Mouse (Mus musculus) CD4-positive, CD25-positive, alpha-beta regulatory T cell, adult 9 weeks (primary cell): ENCODE data around the gene Cilp2. TPM values are rescaled to one million over a fixed set of nuclear protein-coding genes. Genes with fewer than 3 reads are reported as not detected.

ENCODE experiments used
- polyA plus RNA-seq: library from polyadenylated mRNA; unstranded; fragments of 100-300 nt; shearing (Covaris generic); gene quantifications from one replicate; pipeline ENCODE4 v1.2.1, GENCODE M21; 2017

Gene Cilp2
- not detected for polyA plus RNA-seq

DNA sequence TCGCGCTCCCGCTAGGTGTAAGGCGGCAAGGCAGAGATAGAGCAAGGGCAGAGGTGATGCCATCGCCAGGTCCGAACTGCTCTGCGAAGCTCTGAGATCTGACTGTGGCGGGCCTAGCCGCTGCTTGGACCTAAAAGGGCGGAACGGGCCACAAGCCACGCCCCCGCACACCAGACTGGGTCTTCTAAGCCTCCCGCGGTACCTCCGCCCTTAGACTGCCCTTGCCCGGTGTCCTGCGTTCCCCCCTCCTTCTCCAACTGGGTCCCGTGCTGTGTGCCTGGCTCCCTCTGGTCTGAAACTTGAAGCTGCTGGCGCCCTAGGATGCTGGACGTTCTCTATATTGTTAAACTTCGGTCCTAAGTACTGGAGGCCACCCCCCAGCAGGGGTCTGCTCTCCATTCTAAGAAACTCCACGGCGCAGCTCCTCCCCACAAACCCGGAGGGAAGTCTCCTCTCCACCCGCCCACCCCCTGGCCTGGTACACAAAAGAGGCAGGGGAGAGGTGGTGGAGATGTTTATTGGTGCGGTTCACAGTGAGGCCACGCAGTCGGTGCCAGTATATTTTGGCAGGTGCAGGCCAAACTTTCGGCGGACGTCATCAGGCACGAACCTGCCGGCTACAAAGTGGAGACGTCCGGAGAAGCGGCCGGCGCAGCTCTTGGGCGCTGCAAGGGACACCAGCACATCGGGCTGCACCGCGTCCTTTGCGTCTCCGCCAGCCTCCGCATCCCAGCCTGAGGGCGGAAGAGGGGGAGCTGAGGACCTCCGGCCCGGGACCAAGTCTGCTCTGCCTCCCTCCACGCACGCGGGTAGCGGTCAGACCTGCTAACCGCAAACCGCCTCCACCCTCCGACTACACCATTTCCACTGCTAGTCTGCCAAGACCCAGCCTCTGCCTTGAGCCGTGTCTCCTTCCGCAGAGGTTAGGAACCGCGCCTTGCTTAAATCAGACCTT, at the start of gene Cilp2:
TSS of gene Cilp2 (minus strand) at position 399 of the 955 bp plus-strand sequence.

DNA sequence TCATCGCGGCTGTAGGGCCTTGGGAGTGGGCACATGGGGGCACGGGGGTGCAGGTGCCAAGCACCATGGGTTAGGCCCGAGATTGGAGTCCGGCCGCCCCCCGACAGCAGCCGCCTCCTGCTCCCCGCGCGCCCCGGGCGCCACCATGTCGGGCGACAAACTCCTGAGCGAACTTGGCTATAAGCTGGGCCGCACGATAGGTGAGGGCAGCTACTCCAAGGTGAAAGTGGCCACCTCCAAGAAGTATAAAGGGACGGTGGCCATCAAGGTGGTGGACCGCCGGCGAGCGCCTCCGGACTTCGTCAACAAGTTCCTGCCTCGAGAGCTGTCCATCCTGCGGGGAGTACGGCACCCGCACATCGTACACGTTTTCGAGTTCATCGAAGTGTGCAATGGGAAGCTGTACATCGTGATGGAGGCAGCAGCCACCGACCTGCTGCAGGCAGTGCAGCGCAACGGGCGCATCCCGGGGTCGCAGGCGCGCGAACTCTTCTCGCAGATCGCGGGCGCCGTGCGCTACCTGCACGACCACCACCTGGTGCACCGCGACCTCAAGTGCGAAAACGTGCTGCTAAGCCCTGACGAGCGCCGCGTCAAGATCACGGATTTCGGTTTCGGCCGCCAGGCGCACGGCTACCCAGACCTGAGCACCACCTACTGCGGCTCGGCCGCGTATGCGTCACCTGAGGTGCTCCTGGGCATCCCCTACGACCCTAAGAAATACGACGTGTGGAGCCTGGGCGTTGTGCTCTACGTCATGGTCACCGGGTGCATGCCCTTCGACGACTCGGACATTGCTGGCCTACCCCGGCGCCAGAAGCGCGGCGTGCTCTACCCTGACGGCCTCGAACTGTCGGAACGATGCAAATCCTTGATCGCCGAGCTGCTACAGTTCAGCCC, 14.9 kb upstream of the Cilp2 start, which contains the start of the genes Tssk6, Ndufa13 and Yjefn3:
TSS of gene Tssk6 (plus strand) at position 22 of the 900 bp plus-strand sequence.
TSS of gene Ndufa13 (minus strand) at position 396 of the 900 bp plus-strand sequence.
TSS of gene Yjefn3 (minus strand) at position 550 of the 900 bp plus-strand sequence.

GRCm38 (mm10) chr8:69832298-69832853, 55.1 kb downstream of the Cilp2 start, which contains the start of gene Pbx4:
Gene Pbx4, plus strand, starts transcription at chr8:69832491.

Other genes starting within 250 kb of the Cilp2 start
- gene Zfp964, start 233.2 kb downstream of the Cilp2 start, polyA plus RNA-seq: 0.89 TPM
- gene Zfp869, start 177.0 kb downstream of the Cilp2 start, polyA plus RNA-seq: 68.1 TPM
- gene Zfp963, start 137.7 kb downstream of the Cilp2 start, polyA plus RNA-seq: 11.1 TPM
- 4.0 TPM for gene Gm20422, start 112.8 kb downstream of the Cilp2 start, polyA plus RNA-seq
- gene Atp13a1, start 96.5 kb downstream of the Cilp2 start, polyA plus RNA-seq: 16.4 TPM
- gene Zfp866, start 96.5 kb downstream of the Cilp2 start, polyA plus RNA-seq: 38.1 TPM
- gene Gmip, start 79.0 kb downstream of the Cilp2 start, polyA plus RNA-seq: 185 TPM
- 0.73 TPM for gene Lpar2, start 65.3 kb downstream of the Cilp2 start, polyA plus RNA-seq
- gene Pbx4, start 55.2 kb downstream of the Cilp2 start, polyA plus RNA-seq: 18.5 TPM
- gene Tssk6, start 14.5 kb upstream of the Cilp2 start, polyA plus RNA-seq: 1.4 TPM
- 216 TPM for gene Ndufa13, start 14.9 kb upstream of the Cilp2 start, polyA plus RNA-seq
- gene Yjefn3, start 15.0 kb upstream of the Cilp2 start, polyA plus RNA-seq: 1.4 TPM
- gene Gatad2a, start 108.7 kb upstream of the Cilp2 start, polyA plus RNA-seq: 14.8 TPM
- gene Mau2, start 155.0 kb upstream of the Cilp2 start, polyA plus RNA-seq: 25.3 TPM
- gene Sugp1, start 155.1 kb upstream of the Cilp2 start, polyA plus RNA-seq: 74.4 TPM
- gene Tm6sf2, start 185.2 kb upstream of the Cilp2 start, polyA plus RNA-seq: 0.51 TPM
- gene Hapln4, start 195.8 kb upstream of the Cilp2 start, polyA plus RNA-seq: not detected
- gene Ncan, start 233.2 kb upstream of the Cilp2 start, polyA plus RNA-seq: not detected
- gene Nr2c2ap, start 243.6 kb upstream of the Cilp2 start, polyA plus RNA-seq: 69.0 TPM